14 mouse cellular contexts compared by ENCODE assay signal in the genomic region with DNA sequence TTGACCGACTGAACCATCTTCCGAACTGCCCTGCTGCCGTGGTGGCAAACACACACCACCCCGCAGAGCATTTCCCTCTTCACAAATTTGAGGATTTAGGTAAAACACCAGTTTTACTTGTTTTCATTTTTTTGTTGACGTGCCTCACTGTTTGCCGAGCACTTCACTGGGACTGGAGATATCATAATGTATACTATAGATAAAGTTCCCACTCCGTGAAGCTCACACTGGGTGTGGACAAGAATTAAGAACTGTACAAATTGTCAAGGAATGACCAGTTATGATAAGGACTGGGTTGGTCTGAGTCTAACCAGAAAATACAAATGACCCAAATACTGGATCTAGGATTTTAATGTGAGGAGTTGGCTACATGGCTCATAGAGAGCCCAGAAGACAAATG. TPM values are rescaled to one million over a fixed set of nuclear protein-coding genes. Genes with fewer than 3 reads are reported as not detected.
DNase-seq lines count a peak whose midpoint lies in the region; ATAC-seq and TF ChIP-seq lines count a peak whose summit lies in the region.
"Had no signal": no experiment of that assay in that cellular context is flagged by ENCODE, and none has a peak within 500 bp of the region (broad histone marks: within the 10 kb centered on the region; RNA-seq: fewer than 3 reads in every experiment).

No protein-coding gene starts in this region.

- peak overlapping the region; percentile 38; the same call in 1 of the 2 replicates for H3K27ac ChIP-seq in midbrain, embryonic 15.5 days
- no peak overlapping the region for H3K27ac ChIP-seq in midbrain, postnatal 0 days (ENCODE audit: low read depth, low read length)
- peak overlapping the region; percentile 71 for H3K27ac ChIP-seq in hindbrain, embryonic 16.5 days (ENCODE audit: low read depth, low read length)
- H3K27ac ChIP-seq in liver, postnatal 0 days (ENCODE audit: low read depth), result peak overlapping the region; percentile 52
- H3K27ac ChIP-seq in kidney, adult 2 months (ENCODE audit: insufficient read depth, low read depth, low read length), result no peak overlapping the region
- H3K27ac ChIP-seq: embryonic facial prominence, embryonic 13.5 days; limb, embryonic 10.5 days had no signal

- no peak for DNase-seq in midbrain, postnatal 0 days (ENCODE audit: low spot score)
- DNase-seq in c-Kit-positive CD71-positive TER-119-positive erythroid progenitor cells, embryonic 14.5 days (ENCODE audit: low spot score), result peak; percentile 56
- DNase-seq in liver, postnatal 0 days, result no peak
- no peak for DNase-seq in cerebellum, adult 11 months
- DNase-seq in kidney, adult 2 months, result no peak
- DNase-seq: adrenal gland, postnatal 14 days; lung, embryonic 14.5 days; thymus, postnatal 14 days had no signal

- TF ChIP-seq CTCF in midbrain, postnatal 0 days (IDR thresholded peaks at IDR 0.05), result no peak
- TF ChIP-seq CTCF in liver, postnatal 0 days (IDR thresholded peaks at IDR 0.05; ENCODE audit: low read depth), result no peak
- TF ChIP-seq CTCF in kidney, adult 2 months (conservative IDR thresholded peaks at IDR 0.05; ENCODE audit: insufficient read depth, insufficient read length, low read depth, low read length), result no peak

- no peak overlapping the region for H3K4me3 ChIP-seq in midbrain, embryonic 15.5 days
- no peak overlapping the region for H3K4me3 ChIP-seq in midbrain, postnatal 0 days (ENCODE audit: low read depth, low read length)
- H3K4me3 ChIP-seq in hindbrain, embryonic 16.5 days (ENCODE audit: low read length), result no peak overlapping the region
- peak overlapping the region; percentile 21 for H3K4me3 ChIP-seq in liver, postnatal 0 days (ENCODE audit: low read depth, low read length)
- no peak overlapping the region for H3K4me3 ChIP-seq in kidney, adult 2 months (ENCODE audit: insufficient read depth, low read depth, low read length)
- H3K4me3 ChIP-seq: embryonic facial prominence, embryonic 13.5 days; forebrain, embryonic 13.5 days; limb, embryonic 10.5 days had no signal

- no peak for TF ChIP-seq POLR2A in kidney, adult 2 months (IDR thresholded peaks at IDR 0.05; ENCODE audit: low read depth, low read length)

- H3K9me3 ChIP-seq in midbrain, embryonic 15.5 days, result no peaks in the 10 kb centered on the region
- no peaks in the 10 kb centered on the region for H3K9me3 ChIP-seq in midbrain, postnatal 0 days (ENCODE audit: low read length)
- H3K9me3 ChIP-seq in hindbrain, embryonic 16.5 days (ENCODE audit: control insufficient read depth, low read length), result no peaks in the 10 kb centered on the region
- no peaks in the 10 kb centered on the region for H3K9me3 ChIP-seq in liver, postnatal 0 days (ENCODE audit: low read length)
- H3K9me3 ChIP-seq: embryonic facial prominence, embryonic 13.5 days; forebrain, embryonic 13.5 days; limb, embryonic 10.5 days had no signal

- H3K9ac ChIP-seq in midbrain, embryonic 15.5 days, result no peak overlapping the region
- no peak overlapping the region for H3K9ac ChIP-seq in midbrain, postnatal 0 days (replicated peaks; ENCODE audit: low read length, poor library complexity, severe bottlenecking)
- no peak overlapping the region for H3K9ac ChIP-seq in hindbrain, embryonic 16.5 days (ENCODE audit: low read depth, low read length)
- H3K9ac ChIP-seq in liver, postnatal 0 days (replicated peaks), result peak overlapping the region; percentile 45
- H3K9ac ChIP-seq: embryonic facial prominence, embryonic 13.5 days; forebrain, embryonic 13.5 days; lung, embryonic 14.5 days had no signal

- no peaks in the 10 kb centered on the region for H3K27me3 ChIP-seq in midbrain, embryonic 15.5 days (replicated peaks)
- H3K27me3 ChIP-seq in midbrain, postnatal 0 days (ENCODE audit: insufficient read depth, low read length), result no peaks in the 10 kb centered on the region
- no peaks in the 10 kb centered on the region for H3K27me3 ChIP-seq in hindbrain, embryonic 16.5 days (replicated peaks; ENCODE audit: control insufficient read depth, insufficient read depth, low read length)
- H3K27me3 ChIP-seq in liver, postnatal 0 days (ENCODE audit: insufficient read depth, low read length), result no peaks in the 10 kb centered on the region
- no peaks in the 10 kb centered on the region for H3K27me3 ChIP-seq in kidney, adult 2 months (replicated peaks; ENCODE audit: control insufficient read depth, insufficient read depth, low read length)
- H3K27me3 ChIP-seq: embryonic facial prominence, embryonic 13.5 days; forebrain, embryonic 13.5 days had no signal

- H3K36me3 ChIP-seq in midbrain, embryonic 15.5 days (replicated peaks), result no peaks in the 10 kb centered on the region
- H3K36me3 ChIP-seq in midbrain, postnatal 0 days (ENCODE audit: insufficient read depth, low read length), result 0 out of 2 replicates have a peak, but pooled peaks cover 2% of the 10 kb centered on the region
- H3K36me3 ChIP-seq in hindbrain, embryonic 16.5 days (ENCODE audit: control insufficient read depth, insufficient read depth, low read length), result no peaks in the 10 kb centered on the region
- peaks cover 21% of the 10 kb centered on the region for H3K36me3 ChIP-seq in liver, postnatal 0 days (replicated peaks; ENCODE audit: insufficient read depth, low read length)
- H3K36me3 ChIP-seq in kidney, adult 2 months (ENCODE audit: control insufficient read depth, insufficient read depth, low read length), result no peaks in the 10 kb centered on the region; the same call in 1 of the 2 replicates
- H3K36me3 ChIP-seq: embryonic facial prominence, embryonic 13.5 days; limb, embryonic 10.5 days had no signal

- peak; percentile 77 for TF ChIP-seq EP300 in liver, postnatal 0 days (IDR thresholded peaks at IDR 0.05; ENCODE audit: low read depth)

- 98% methylated on average over 7 of the region's 7 CpGs for WGBS in midbrain, embryonic 15.5 days
- 96% methylated on average over 7 of the region's 7 CpGs for WGBS in midbrain, postnatal 0 days
- WGBS in hindbrain, embryonic 16.5 days, result 96% methylated on average over 7 of the region's 7 CpGs
- 61% methylated on average over 7 of the region's 7 CpGs for WGBS in liver, postnatal 0 days (ENCODE audit: insufficient replicate concordance)
- WGBS in kidney, adult 2 months, result 94% methylated on average over 7 of the region's 7 CpGs

- H3K4me2 ChIP-seq in midbrain, embryonic 15.5 days, result no peak overlapping the region
- no peak overlapping the region for H3K4me2 ChIP-seq in midbrain, postnatal 0 days (ENCODE audit: low read depth, low read length, poor library complexity, severe bottlenecking)
- no peak overlapping the region for H3K4me2 ChIP-seq in hindbrain, embryonic 16.5 days (ENCODE audit: low read length)
- peak overlapping the region; percentile 72 for H3K4me2 ChIP-seq in liver, postnatal 0 days (ENCODE audit: low read depth, low read length)
- H3K4me2 ChIP-seq: embryonic facial prominence, embryonic 13.5 days; forebrain, embryonic 13.5 days; lung, embryonic 14.5 days had no signal

- no peak for ATAC-seq in midbrain, embryonic 15.5 days (replicated peaks)
- ATAC-seq in midbrain, postnatal 0 days (ENCODE audit: low FRiP score), result no peak
- no peak for ATAC-seq in hindbrain, embryonic 16.5 days
- ATAC-seq in liver, postnatal 0 days, result 0 out of 2 replicates have a peak, but pooled peaks have one; percentile 16
- ATAC-seq: inflammation-experienced regulatory T-cells, adult 6 months had no signal

- H3K4me1 ChIP-seq in midbrain, embryonic 15.5 days, result peaks cover 3% of the 10 kb centered on the region
- H3K4me1 ChIP-seq in midbrain, postnatal 0 days (ENCODE audit: insufficient read depth, low read length), result peaks cover 7% of the 10 kb centered on the region; the same call in 1 of the 2 replicates
- peaks cover 22% of the 10 kb centered on the region for H3K4me1 ChIP-seq in hindbrain, embryonic 16.5 days (ENCODE audit: control insufficient read depth, insufficient read depth, low read depth, low read length)
- H3K4me1 ChIP-seq in liver, postnatal 0 days (ENCODE audit: insufficient read depth), result peaks cover 54% of the 10 kb centered on the region
- H3K4me1 ChIP-seq in kidney, adult 2 months (ENCODE audit: control insufficient read depth, insufficient read depth, low read length), result peaks cover 14% of the 10 kb centered on the region

RNA-seq across cellular contexts. Expression of gene Ampd3, which starts 10.9 kb away (rescaled TPM):
- 9.7 and 10.1 TPM in 2 replicates for polyA plus RNA-seq in midbrain, embryonic 15.5 days (2015; fragmentation: Nextera tagmentation; extraction: Ambion mirVana)
- total RNA-seq in midbrain, postnatal 0 days (2014; rRNA removed), result 20.6 and 22.7 TPM in 2 replicates
- 13.2 and 16.2 TPM in 2 replicates for polyA plus RNA-seq in midbrain, postnatal 0 days (2015; fragmentation: Nextera tagmentation; extraction: Ambion mirVana)
- 14.3 and 14.9 TPM in 2 replicates for polyA plus RNA-seq in hindbrain, embryonic 16.5 days (2015; fragmentation: Nextera tagmentation; extraction: Ambion mirVana)
- polyA plus RNA-seq in liver, postnatal 0 days (2015; fragmentation: Nextera tagmentation; extraction: Ambion mirVana), result 12.3 and 16.6 TPM in 2 replicates
- polyA plus RNA-seq in kidney, adult 2 months (2012; rRNA removed), result 23.4 and 26.4 TPM in 2 replicates

Comparison
In these comparisons a context has a peak if more than half of its experiments do, and no peak if none do; other contexts are left out.
1. H3K27ac ChIP-seq: peak in midbrain, embryonic 15.5 days (single experiment), hindbrain, embryonic 16.5 days (single experiment) and liver, postnatal 0 days (single experiment); none in midbrain, postnatal 0 days (single experiment) and kidney, adult 2 months (single experiment).